Mouse (Mus musculus) induced T-regulatory cell, adult 2 months (primary cell): ENCODE results near the gene Mfsd14b.
A peak's percentile ranks its signal among the peaks of the same experiment; 100 is the strongest.

Experiments
- DNase-seq: peaks from one replicate; pipeline ENCODE4 v3.0.0-alpha.2; 2012; ENCODE audit warnings: low read depth

The Mfsd14b gene

DNA sequence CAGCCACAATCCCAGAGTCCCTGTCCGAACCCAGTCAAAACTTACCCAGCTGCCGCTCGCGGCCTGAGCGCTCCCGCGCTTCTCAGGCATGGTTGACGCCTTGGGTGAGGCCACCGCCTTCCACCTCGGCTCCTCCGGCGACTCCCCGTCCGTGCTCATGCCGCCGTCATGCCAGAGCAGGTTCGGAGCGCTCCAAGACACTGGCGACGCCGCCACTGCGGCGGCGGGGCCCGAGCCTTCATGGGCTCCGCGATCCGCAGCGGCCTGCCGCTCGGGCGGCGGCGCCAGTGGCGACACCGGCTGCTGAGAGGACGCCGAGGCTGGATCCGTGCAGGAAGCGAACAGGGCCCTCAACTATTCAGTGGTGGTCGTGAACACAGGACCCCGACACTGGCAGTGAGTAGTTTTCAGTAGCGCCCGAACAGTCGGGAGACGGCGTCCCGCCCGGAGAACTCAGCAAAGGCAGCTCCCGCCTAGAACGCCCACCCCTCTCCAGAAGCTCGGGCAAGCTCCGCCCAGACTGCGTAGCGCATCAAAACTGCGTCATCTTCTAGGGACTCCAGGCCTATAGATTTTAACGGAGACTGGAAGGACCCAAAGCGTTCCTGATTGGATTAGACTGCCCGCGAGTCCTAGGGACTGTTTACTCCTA is at the start of gene Mfsd14b:
Gene Mfsd14b (minus strand): TSS at position 517 of the 652 bp plus-strand sequence.
- DNase-seq = peak; percentile 93

GRCm38 (mm10) chr13:65149940-65150339 is 37.2 kb upstream of the Mfsd14b start, which contains the start of gene Olfr466:
Gene Olfr466 (plus strand): TSS chr13:65150240.
- DNase-seq = no peak

- DNase-seq = no peak
Observed at GRCm38 (mm10) chr13:65137789-65138188, 25.0 kb upstream of the Mfsd14b start, which contains the start of gene Olfr465-ps1. Gene Olfr465-ps1 (plus strand): TSS chr13:65138089.

GRCm38 (mm10) chr13:65127063-65127847 is 14.5 kb upstream of the Mfsd14b start:
- DNase-seq = peak; percentile 38

GRCm38 (mm10) chr13:65122111-65122510 is 9.3 kb upstream of the Mfsd14b start:
- peak; percentile 18 for DNase-seq

- no peak for DNase-seq
Observed at GRCm38 (mm10) chr13:65120984-65121383, 8.2 kb upstream of the Mfsd14b start.

DNA sequence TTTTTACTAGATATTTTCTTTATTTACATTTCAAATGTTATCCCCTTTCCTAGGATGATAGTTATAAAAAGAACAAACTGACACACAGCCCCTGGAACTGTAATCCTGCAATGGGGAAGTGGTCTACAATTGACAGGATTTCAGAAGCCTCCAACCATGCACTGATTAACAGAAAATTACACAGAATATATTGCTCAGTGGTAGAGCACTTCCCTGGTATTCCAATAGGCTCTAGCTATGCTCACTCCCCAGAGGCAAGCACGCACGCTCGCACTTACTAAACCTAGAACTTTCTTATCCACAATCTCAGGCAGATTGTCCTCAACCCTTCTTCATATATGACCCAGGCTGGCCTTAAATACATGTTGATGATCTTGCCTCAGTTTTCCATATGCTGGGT is 464 bp upstream of the Mfsd14b start:
- no peak for DNase-seq

DNA sequence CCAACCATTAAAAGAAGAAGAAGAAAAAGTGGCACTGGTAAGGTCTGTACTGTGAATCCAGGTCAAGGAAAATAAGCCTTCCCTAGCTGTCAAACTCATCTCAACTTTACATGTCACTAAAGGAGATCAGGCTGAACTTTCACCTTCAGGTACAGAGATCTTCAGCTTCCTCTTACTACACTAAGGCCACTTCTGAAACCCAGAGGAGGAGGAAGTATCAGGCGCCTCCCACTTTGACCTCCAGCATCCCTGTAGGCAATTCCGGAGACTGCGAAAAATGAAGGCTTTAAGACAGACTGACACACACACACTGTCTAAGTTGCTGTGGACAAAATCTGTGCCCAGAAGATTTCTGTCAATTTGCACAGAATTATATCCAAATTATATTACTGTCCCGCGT is 814 bp downstream of the Mfsd14b start:
- peak; percentile 65 for DNase-seq

GRCm38 (mm10) chr13:65101232-65101631 is 11.5 kb downstream of the Mfsd14b start:
- DNase-seq = peak; percentile 22

DNA sequence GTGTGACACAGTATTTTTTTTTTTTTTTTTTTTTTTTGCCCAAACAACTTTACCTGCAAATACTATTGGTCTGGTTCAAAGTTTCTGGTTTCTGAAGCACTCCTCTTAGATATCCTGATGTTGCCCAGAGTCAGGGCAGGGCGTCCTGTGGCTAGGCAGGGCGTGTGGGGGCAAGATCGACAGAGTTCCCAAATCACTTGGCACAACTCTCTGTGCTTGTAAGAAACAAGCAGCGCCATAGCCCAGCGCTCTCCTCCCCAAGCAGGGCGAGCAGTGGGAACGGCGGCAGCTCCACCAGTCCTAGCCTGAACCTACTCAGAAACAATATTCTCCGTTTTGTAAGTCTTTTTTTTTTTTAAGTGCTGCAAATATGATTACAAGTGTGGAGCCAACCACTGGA is 12.1 kb downstream of the Mfsd14b start:
- DNase-seq = no peak

DNA sequence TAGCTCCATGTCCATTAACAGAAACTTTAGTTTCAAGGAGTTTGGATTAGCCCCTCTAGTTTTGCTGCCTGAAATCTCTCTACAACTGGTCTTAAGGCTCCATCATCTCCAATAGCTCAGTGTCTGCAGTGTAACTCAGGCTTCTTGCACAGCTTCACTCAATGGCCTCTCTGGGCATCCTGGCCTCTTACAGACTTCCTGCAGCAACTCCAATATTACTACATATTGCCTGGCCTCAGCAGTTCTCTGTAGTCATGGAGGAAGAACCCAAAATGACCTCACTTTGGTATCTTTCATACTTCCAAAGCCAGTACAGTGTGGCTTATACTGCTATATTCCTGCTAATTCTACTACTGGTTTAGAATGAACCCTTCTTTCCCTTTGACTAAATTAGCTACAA is 15.8 kb downstream of the Mfsd14b start:
- no peak for DNase-seq

DNA sequence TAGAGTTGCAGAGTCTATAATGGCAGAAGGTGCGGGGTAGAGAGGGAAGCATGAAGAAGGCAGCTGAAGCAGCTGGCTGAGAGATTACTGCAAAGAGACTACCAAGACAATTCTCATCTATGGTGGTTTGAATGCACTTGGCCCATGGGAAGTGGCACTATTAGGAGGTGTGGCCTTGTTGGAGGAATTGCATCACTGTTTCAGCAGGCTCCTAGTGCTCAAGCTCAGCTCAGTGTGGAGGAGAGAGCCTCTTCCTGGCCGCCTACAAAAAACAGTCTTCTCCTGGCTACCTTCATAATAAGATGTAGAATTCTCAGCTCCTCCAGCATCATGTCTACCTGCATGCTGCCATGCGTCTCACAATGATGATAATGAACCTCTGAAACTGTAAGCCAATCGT is 16.9 kb downstream of the Mfsd14b start:
- no peak for DNase-seq

DNA sequence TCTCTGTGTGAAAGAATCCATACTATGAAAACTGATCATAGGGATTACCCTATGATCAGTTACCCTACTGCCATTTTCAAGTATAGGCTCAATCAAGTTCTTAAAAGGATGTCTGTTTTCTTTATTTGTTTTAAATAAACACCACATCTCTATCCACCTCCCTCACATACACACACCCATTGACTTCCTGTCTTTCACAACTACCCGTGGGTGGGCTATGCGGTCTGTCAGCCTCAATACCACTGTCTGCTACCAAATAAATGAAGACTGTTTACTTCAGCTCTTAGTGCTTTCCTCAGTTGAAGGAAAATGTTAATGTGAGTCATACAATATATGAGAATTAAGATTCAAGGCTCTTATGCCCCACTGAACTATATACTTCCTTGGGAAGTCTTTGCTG is 42.8 kb downstream of the Mfsd14b start:
- DNase-seq = peak; percentile 29

GRCm38 (mm10) chr13:65052660-65053059 is 60.1 kb downstream of the Mfsd14b start, which contains the start of gene Prss47:
Gene Prss47 (minus strand): TSS chr13:65052760.
- no peak for DNase-seq

DNA sequence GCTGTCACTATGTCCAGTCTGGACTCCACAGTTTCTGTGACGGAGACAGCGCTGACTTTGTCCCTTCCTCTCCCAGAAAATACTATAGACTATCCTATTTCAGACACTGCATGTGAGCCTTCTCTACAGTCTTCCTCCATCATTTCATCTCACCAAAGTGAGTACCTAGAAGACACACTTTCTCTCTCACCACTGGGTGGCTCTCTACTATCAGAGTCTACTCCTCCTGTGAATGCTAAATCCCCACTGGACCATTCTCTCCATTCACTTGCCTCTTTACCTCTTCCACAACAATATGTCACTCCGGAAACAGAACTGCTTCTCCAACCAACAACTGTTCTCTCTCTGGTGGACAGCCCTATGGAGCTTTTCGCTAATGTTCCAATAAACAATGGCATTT is 77.7 kb downstream of the Mfsd14b start:
- DNase-seq = peak; percentile 29

GRCm38 (mm10) chr13:65032758-65033157 is 80.0 kb downstream of the Mfsd14b start, which contains the start of gene Spata31d1c:
Gene Spata31d1c (plus strand): TSS chr13:65033058.
- DNase-seq = no peak
